Mouse (Mus musculus): Measurements from ENCODE around the gene Parp1.

- TF ChIP-seq GATA1 (IDR thresholded peaks at IDR 0.05; ENCODE audit: low read length), result no peak
- no peak for TF ChIP-seq TAL1 (IDR thresholded peaks at IDR 0.05; ENCODE audit: low read length)
These were observed 49.2 kb upstream of the Parp1 start for GRCm38 (mm10) chr1:180519520-180519919.

All from erythroblast, embryonic 14.5 days (primary cell).